Mouse (Mus musculus): ENCODE measurements at regions not wholly inside any gene's neighbourhood (a gene's known extent, or its start where the extent isn't known, plus 50 kb on each side); places are given as distances from the start of the nearest gene placed in this dataset.

- TF ChIP-seq CTCF (IDR thresholded peaks at IDR 0.05) (no peak), EP300 (IDR thresholded peaks at IDR 0.05) (no peak)
Observed at GRCm38 (mm10) chrX:12530406-12531311, 56.9 kb upstream of the Atp6ap2 start.
